Comparison of ENCODE assay signal across 27 mouse cellular contexts in genomic region chr13:36513126-36513525, GRCm38 (mm10).
DNase-seq lines count a peak whose midpoint lies in the region; TF ChIP-seq lines count a peak whose summit lies in the region.
"Had no signal": no experiment of that assay in that cellular context is flagged by ENCODE, and none has a peak within 500 bp of the region (broad histone marks: within the 10 kb centered on the region; RNA-seq: fewer than 3 reads in every experiment).

No protein-coding gene starts in this region.

- no peak overlapping the region for H3ac ChIP-seq in C2C12 (ENCODE audit: control insufficient read depth, insufficient read length, low read depth)

- no peaks in the 10 kb centered on the region for H3K9me3 ChIP-seq in CH12.LX (replicated peaks; ENCODE audit: low read length)
- H3K9me3 ChIP-seq: embryonic facial prominence, embryonic 12.5 days; embryonic facial prominence, embryonic 15.5 days; heart, embryonic 12.5 days; heart, embryonic 15.5 days; hindbrain, embryonic 10.5 days; hindbrain, embryonic 13.5 days; intestine, embryonic 15.5 days had no signal

- H3K4me3 ChIP-seq in C2C12 (ENCODE audit: insufficient read depth, poor library complexity, severe bottlenecking) = no peak overlapping the region
- no peak overlapping the region for H3K4me3 ChIP-seq in CH12.LX (replicated peaks in 1 of 3; ENCODE audit: low read depth in 2 of 3, low read length in 2 of 3, poor library complexity in 1 of 3)
- H3K4me3 ChIP-seq in gastrocnemius, adult 2 months = no peak overlapping the region
- H3K4me3 ChIP-seq: embryonic facial prominence, embryonic 12.5 days; embryonic facial prominence, embryonic 15.5 days; heart, embryonic 12.5 days; heart, embryonic 15.5 days; hindbrain, embryonic 10.5 days; hindbrain, embryonic 13.5 days; intestine, embryonic 15.5 days had no signal

- DNase-seq in CH12.LX (ENCODE audit: extremely low read depth) = peak; percentile 40
- peak; percentile 66 for DNase-seq in induced T-regulatory cell, adult 2 months (ENCODE audit: low read depth)
- DNase-seq in adrenal gland, adult 2 months = no peak
- DNase-seq in c-Kit-positive CD71-positive TER-119-positive erythroid progenitor cells, embryonic 14.5 days (ENCODE audit: low spot score) = no peak
- no peak for DNase-seq in gastrocnemius, adult 2 months
- DNase-seq: adrenal gland, postnatal 14 days; B cell, adult 2 months; cerebellum, adult 11-12 months; cerebellum, adult 8-10 months; cerebellum, postnatal 10 days; cerebellum, postnatal 36 days; forebrain, postnatal 0 days; gastrocnemius, postnatal 25 days; heart, adult 18-20 months; heart, postnatal 10 days; heart, postnatal 36 days; kidney, adult 11 months; kidney, adult 9 months had no signal

- TF ChIP-seq CTCF in C2C12 (IDR thresholded peaks at IDR 0.05; ENCODE audit: control insufficient read depth, insufficient read depth, insufficient read length) (no peak), CH12.LX (conservative IDR thresholded peaks at IDR 0.05 in 1 of 2, IDR thresholded peaks at IDR 0.05 in 1 of 2; ENCODE audit: low read depth in 2 of 2, low read length in 2 of 2) (no peak)
- no peak for TF ChIP-seq CTCF in gastrocnemius, adult 2 months (IDR thresholded peaks at IDR 0.05)

- no peaks in the 10 kb centered on the region for H3K36me3 ChIP-seq in C2C12 (ENCODE audit: control insufficient read depth, insufficient read depth)
- peaks cover 2 to 34% of the 10 kb centered on the region in 2 experiments for H3K36me3 ChIP-seq in CH12.LX (replicated peaks in 1 of 2; ENCODE audit: control insufficient read depth in 1 of 2, insufficient read depth in 1 of 2, low read length in 1 of 2)
- H3K36me3 ChIP-seq: embryonic facial prominence, embryonic 12.5 days; embryonic facial prominence, embryonic 15.5 days; heart, embryonic 12.5 days; heart, embryonic 15.5 days; hindbrain, embryonic 10.5 days; hindbrain, embryonic 13.5 days; intestine, embryonic 15.5 days had no signal

- peaks cover 3 to 53% of the 10 kb centered on the region in 2 experiments for H3K4me1 ChIP-seq in CH12.LX (ENCODE audit: control insufficient read depth in 1 of 2, insufficient read depth in 2 of 2)
- H3K4me1 ChIP-seq: embryonic facial prominence, embryonic 15.5 days; heart, embryonic 12.5 days; heart, embryonic 15.5 days; hindbrain, embryonic 10.5 days; intestine, embryonic 15.5 days had no signal

- dilution Hi-C loops in CH12.LX (cut with MboI; ENCODE audit: extremely low pct_ligation_motif_present, extremely low pct_unique_long_range_greater_than_20kb, low sequenced_read_pairs) = no loop called here

- H3K27me3 ChIP-seq in C2C12 (ENCODE audit: control insufficient read depth, insufficient read depth, insufficient read length) (no peaks in the 10 kb centered on the region), CH12.LX (replicated peaks) (no peaks in the 10 kb centered on the region)
- H3K27me3 ChIP-seq: embryonic facial prominence, embryonic 12.5 days; embryonic facial prominence, embryonic 15.5 days; heart, embryonic 12.5 days; heart, embryonic 15.5 days; hindbrain, embryonic 13.5 days; intestine, embryonic 15.5 days had no signal

- no peak overlapping the region for H3K4me2 ChIP-seq in CH12.LX (ENCODE audit: insufficient read depth, low read depth, poor library complexity, severe bottlenecking)
- H3K4me2 ChIP-seq: embryonic facial prominence, embryonic 12.5 days; embryonic facial prominence, embryonic 15.5 days; heart, embryonic 12.5 days; heart, embryonic 15.5 days; hindbrain, embryonic 13.5 days; intestine, embryonic 15.5 days had no signal

- TF ChIP-seq RAD21 in CH12.LX (IDR thresholded peaks at IDR 0.05; ENCODE audit: low read depth, low read length) = no peak

- TF ChIP-seq POLR2A in CH12.LX (IDR thresholded peaks at IDR 0.05; ENCODE audit: low read depth, low read length) = no peak

- H3K27ac ChIP-seq in CH12.LX (ENCODE audit: insufficient read depth, low read depth) = no peak overlapping the region
- no peak overlapping the region for H3K27ac ChIP-seq in gastrocnemius, adult 2 months
- H3K27ac ChIP-seq: embryonic facial prominence, embryonic 12.5 days; embryonic facial prominence, embryonic 15.5 days; heart, embryonic 15.5 days; hindbrain, embryonic 10.5 days; hindbrain, embryonic 13.5 days; hindbrain, postnatal 0 days; intestine, embryonic 15.5 days had no signal

- no peak for TF ChIP-seq EP300 in CH12.LX (IDR thresholded peaks at IDR 0.05; ENCODE audit: low read length)

- H3K79me3 ChIP-seq in C2C12 (ENCODE audit: low read depth) = no peaks in the 10 kb centered on the region

- in situ Hi-C loops in CH12.LX (cut with MboI; ENCODE audit: low pct_ligation_motif_present, low pct_unique_long_range_greater_than_20kb, low sequenced_read_pairs) = no loop called here

- intact Hi-C loops in gastrocnemius, adult 2 months (cut with DNase I) = no loop called here

- no peak overlapping the region for H3K9ac ChIP-seq in CH12.LX (ENCODE audit: insufficient read depth, low read depth)
- H3K9ac ChIP-seq: embryonic facial prominence, embryonic 12.5 days; embryonic facial prominence, embryonic 15.5 days; forebrain, postnatal 0 days; heart, embryonic 12.5 days; heart, embryonic 15.5 days; hindbrain, embryonic 13.5 days; intestine, embryonic 15.5 days had no signal

- no peaks in the 10 kb centered on the region for H3K79me2 ChIP-seq in C2C12 (ENCODE audit: control insufficient read depth, insufficient read depth)
- no peaks in the 10 kb centered on the region for H3K79me2 ChIP-seq in CH12.LX (replicated peaks; ENCODE audit: control insufficient read depth, extremely low read depth, insufficient read depth, poor library complexity, severe bottlenecking)

TF ChIP-seq in C2C12, 6 proteins besides CTCF, POLR2A, EP300 and RAD21:
- TF ChIP-seq MAX (IDR thresholded peaks at IDR 0.05) (no peak), MYOD1 (IDR thresholded peaks at IDR 0.05; ENCODE audit: control insufficient read depth, insufficient read length, low read depth) (peak; percentile 20)

TF ChIP-seq in CH12.LX, 34 proteins besides CTCF, POLR2A, EP300 and RAD21:
- TF ChIP-seq MYC (IDR thresholded peaks at IDR 0.05; ENCODE audit: low read depth, low read length) = 0 out of 2 replicates have a peak, but pooled peaks have one; percentile 26
- TF ChIP-seq IRF4 (IDR thresholded peaks at IDR 0.05; ENCODE audit: low read depth, low read length) = peak; percentile 24; the same call in 1 of the 2 replicates
- no peak for TF ChIP-seq JUN (IDR thresholded peaks at IDR 0.05; ENCODE audit: insufficient read depth, low read depth, low read length)
- 0 out of 2 replicates have a peak, but pooled peaks have one; percentile 27 for TF ChIP-seq ETS1 (conservative IDR thresholded peaks at IDR 0.05; ENCODE audit: low read depth, low read length)
- 0 out of 2 replicates have a peak, but pooled peaks have one; percentile 25 for TF ChIP-seq BHLHE40 (IDR thresholded peaks at IDR 0.05; ENCODE audit: low read depth, low read length)
- 0 out of 2 replicates have a peak, but pooled peaks have one; percentile 9 for TF ChIP-seq JUND (conservative IDR thresholded peaks at IDR 0.05; ENCODE audit: low read depth, low read length)
- no peak for TF ChIP-seq ZKSCAN1 (IDR thresholded peaks at IDR 0.05; ENCODE audit: borderline replicate concordance, low read depth, low read length)

Comparison
In these comparisons a context has a peak if more than half of its experiments do, and no peak if none do; other contexts are left out.
1. DNase-seq: peak in CH12.LX (single experiment) and induced T-regulatory cell, adult 2 months (single experiment); none in adrenal gland, adult 2 months (single experiment), c-Kit-positive CD71-positive TER-119-positive erythroid progenitor cells, embryonic 14.5 days (single experiment) and gastrocnemius, adult 2 months (single experiment).